Mouse (Mus musculus): ENCODE measurements at regions not wholly inside any gene's neighbourhood (a gene's known extent, or its start where the extent isn't known, plus 50 kb on each side); places are given as distances from the start of the nearest gene placed in this dataset.

Small RNA genes in the stretch of these regions (microRNA-seq; reads per million reads assigned to microRNA genes)
- 0 reads per million in 2 experiments for gene Gm44319

Measured in left cerebral cortex, adult 8-10 months (tissue).